ENCODE assay signal across 11 mouse cellular contexts in genomic region chr7:38230285-38230684, GRCm38 (mm10). TPM values are rescaled to one million over a fixed set of nuclear protein-coding genes. Genes with fewer than 3 reads are reported as not detected.
DNase-seq lines count a peak whose midpoint lies in the region; ATAC-seq and TF ChIP-seq lines count a peak whose summit lies in the region.
"Had no signal": no experiment of that assay in that cellular context is flagged by ENCODE, and none has a peak within 500 bp of the region (broad histone marks: within the 10 kb centered on the region; RNA-seq: fewer than 3 reads in every experiment).

No protein-coding gene starts in this region.

- no peak for TF ChIP-seq CTCF in gastrocnemius, adult 2 months (IDR thresholded peaks at IDR 0.05)

- peak overlapping the region; percentile 34 for H3K4me3 ChIP-seq in gastrocnemius, adult 2 months
- H3K4me3 ChIP-seq: stomach, embryonic 15.5 days had no signal

- ATAC-seq in granulocyte monocyte progenitor cell, adult 5-6 weeks (replicated peaks; ENCODE audit: poor library complexity, severe bottlenecking): no peak

- H3K27ac ChIP-seq in gastrocnemius, adult 2 months: peak overlapping the region; percentile 72
- H3K27ac ChIP-seq: stomach, embryonic 15.5 days had no signal

- intact Hi-C loops in gastrocnemius, adult 2 months (cut with DNase I): loop anchor here (2.0 kb wide), 1 partner anchor 19 kb away; no protein-coding TSS in a partner anchor

- peak; percentile 22 for DNase-seq in cerebellum, adult 9-10 months
- no peak for DNase-seq in cerebellum, adult 8-10 months
- DNase-seq in lung, adult 18-20 months: peak; percentile 15 to 22
- DNase-seq in lung, postnatal 4 days: no peak
- DNase-seq in gastrocnemius, adult 2 months: peak; percentile 81
- peak; percentile 60 for DNase-seq in lung, postnatal 10 days
- DNase-seq in thymus, postnatal 14 days: no peak
- DNase-seq: B cell, adult 2 months; cerebellum, adult 11-12 months had no signal

RNA-seq across cellular contexts. Expression of gene Plekhf1, which starts 2.5 kb away (rescaled TPM):
- 10 to 100 TPM in 1 of 2 experiments, 1 to 10 TPM in 1; 6.6 to 15.0 TPM for total RNA-seq in gastrocnemius, adult 2 months (2021)
- total RNA-seq in granulocyte monocyte progenitor cell, adult 5-6 weeks (2014; fragmentation: Nextera tagmentation): 0.32 and 2.8 TPM in 2 replicates
- 0.52 and 1.2 TPM in 2 replicates for total RNA-seq in granulocyte monocyte progenitor cell, adult 5-6 weeks (2017)

RNA-seq across cellular contexts. Expression of gene Pop4, which starts 40.9 kb away (rescaled TPM):
- 1 to 10 TPM; 8.3 to 8.4 TPM for total RNA-seq in gastrocnemius, adult 2 months (2021)
- total RNA-seq in granulocyte monocyte progenitor cell, adult 5-6 weeks (2014; fragmentation: Nextera tagmentation): 27.7 and 37.0 TPM in 2 replicates
- total RNA-seq in granulocyte monocyte progenitor cell, adult 5-6 weeks (2017): 44.9 and 48.6 TPM in 2 replicates

RNA-seq across cellular contexts. Expression of gene 1600014C10Rik, which starts 47.3 kb away (rescaled TPM):
- total RNA-seq in gastrocnemius, adult 2 months (2021): 10 to 100 TPM; 23.4 to 31.9 TPM
- total RNA-seq in granulocyte monocyte progenitor cell, adult 5-6 weeks (2014; fragmentation: Nextera tagmentation): 31.3 and 39.0 TPM in 2 replicates
- total RNA-seq in granulocyte monocyte progenitor cell, adult 5-6 weeks (2017): 23.6 and 31.1 TPM in 2 replicates

Comparison
In these comparisons a context has a peak if more than half of its experiments do, and no peak if none do; other contexts are left out.
1. DNase-seq: peak in cerebellum, adult 9-10 months (single experiment), lung, adult 18-20 months (2 of 2), gastrocnemius, adult 2 months (single experiment) and lung, postnatal 10 days (single experiment); none in cerebellum, adult 8-10 months (single experiment), lung, postnatal 4 days (0 of 2) and thymus, postnatal 14 days (single experiment).